Mouse (Mus musculus): ENCODE measurements around the gene Col23a1. TPM values are rescaled to one million over a fixed set of nuclear protein-coding genes. Genes with fewer than 3 reads are reported as not detected.
A peak's percentile ranks its signal among the peaks of the same experiment; 100 is the strongest.

Gene Col23a1
- polyA plus RNA-seq, 1 experiment from 2014 or later: 5.2 TPM

DNA sequence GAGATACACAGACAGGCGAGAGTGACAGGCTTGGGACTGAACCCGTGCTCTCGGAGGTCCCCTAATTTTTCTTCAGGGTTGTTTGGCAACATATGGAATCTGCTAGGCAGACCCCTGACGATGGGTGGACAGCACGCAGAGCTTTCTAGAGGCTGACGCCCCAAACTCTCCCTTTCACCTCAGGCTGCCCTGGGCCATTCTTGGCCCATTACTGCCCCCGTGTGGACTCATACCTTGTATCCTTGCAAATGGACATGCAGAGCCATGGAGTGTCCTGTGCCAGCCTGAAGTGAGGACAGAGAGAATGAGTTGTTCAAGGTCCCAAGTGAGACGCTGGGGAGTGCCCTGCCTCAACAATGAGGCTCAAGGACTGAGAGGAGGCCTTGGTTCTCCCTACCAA, 293.0 kb downstream of the Col23a1 start:
- H3K4me3 ChIP-seq (ENCODE audit: low read depth, low read length): no peak overlapping the region
- no peak overlapping the region for H3K27ac ChIP-seq (ENCODE audit: low read depth, low read length)
- no peaks in the 10 kb centered on the region for H3K9me3 ChIP-seq (ENCODE audit: control insufficient read depth, low read length)
- no peak overlapping the region for H3K9ac ChIP-seq (replicated peaks; ENCODE audit: low read depth, low read length)
- H3K4me1 ChIP-seq (ENCODE audit: control insufficient read depth, insufficient read depth, low read length): peaks cover 17% of the 10 kb centered on the region; the same call in 1 of the 2 replicates
- ATAC-seq (ENCODE audit: low read depth): no peak
- no peak overlapping the region for H3K4me2 ChIP-seq (ENCODE audit: low read depth, low read length)
- peaks cover 3% of the 10 kb centered on the region; the same call in 1 of the 2 replicates for H3K36me3 ChIP-seq (ENCODE audit: control insufficient read depth, insufficient read depth, low read length)
- H3K27me3 ChIP-seq (ENCODE audit: control insufficient read depth, insufficient read depth, low read length): no peaks in the 10 kb centered on the region
- WGBS: 26% methylated on average over 8 of the region's 8 CpGs

DNA sequence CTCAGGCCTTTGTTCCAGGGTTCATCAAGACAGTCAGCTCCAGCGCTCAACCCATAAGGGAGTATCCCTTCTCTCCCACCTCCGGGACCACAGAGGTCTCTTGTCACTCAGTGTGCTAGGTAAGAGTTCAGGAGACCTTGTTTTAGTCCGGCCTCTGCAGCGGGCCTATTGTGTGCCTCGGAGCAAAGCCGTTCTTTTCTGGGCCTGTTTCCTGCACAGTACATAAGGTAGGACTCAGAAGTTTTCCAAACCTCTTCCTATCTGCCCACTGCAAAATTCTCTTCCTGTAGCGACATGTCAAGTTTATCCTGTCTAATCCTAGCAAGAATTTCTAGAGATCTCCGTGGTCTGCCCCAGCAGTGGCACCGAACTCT, 294.3 kb downstream of the Col23a1 start:
- H3K36me3 ChIP-seq (ENCODE audit: control insufficient read depth, insufficient read depth, low read length): peaks cover 12% of the 10 kb centered on the region; the same call in 1 of the 2 replicates
- peak; percentile 21 for ATAC-seq (ENCODE audit: low read depth)
- 15% methylated on average over 9 of the region's 9 CpGs for WGBS

GRCm38 (mm10) chr11:51584431-51585248, 294.9 kb downstream of the Col23a1 start, which contains the start of gene Phykpl:
TSS of gene Phykpl (plus strand) at chr11:51584757.
- peak; percentile 95 for ATAC-seq (ENCODE audit: low read depth)
- Histone ChIP-seq H3K9ac (replicated peaks; ENCODE audit: low read depth, low read length) (peak within 1 kb of the TSS; percentile 71), H3K27ac (ENCODE audit: low read depth, low read length) (peak within 1 kb of the TSS; percentile 83), H3K4me1 (ENCODE audit: control insufficient read depth, insufficient read depth, low read length) (peaks cover 17% of the 10 kb centered on the region; the same call in 1 of the 2 replicates), H3K27me3 (ENCODE audit: control insufficient read depth, insufficient read depth, low read length) (no peaks in the 10 kb centered on the region), H3K4me2 (ENCODE audit: low read depth, low read length) (peak within 1 kb of the TSS; percentile 57), H3K9me3 (ENCODE audit: control insufficient read depth, low read length) (no peaks in the 10 kb centered on the region), H3K36me3 (ENCODE audit: control insufficient read depth, insufficient read depth, low read length) (peaks cover 14% of the 10 kb centered on the region; the same call in 1 of the 2 replicates), H3K4me3 (ENCODE audit: low read depth, low read length) (peak within 1 kb of the TSS; percentile 56)
- WGBS: under 1% methylated on average over 59 of the region's 59 CpGs

More for the DNA sequence above, 294.3 kb downstream of the Col23a1 start:
- H3K4me1 ChIP-seq (ENCODE audit: control insufficient read depth, insufficient read depth, low read length): peaks cover 17% of the 10 kb centered on the region; the same call in 1 of the 2 replicates
- H3K4me2 ChIP-seq (ENCODE audit: low read depth, low read length): peak overlapping the region; percentile 57
- H3K27ac ChIP-seq (ENCODE audit: low read depth, low read length): peak overlapping the region; percentile 83
- peak overlapping the region; percentile 56 for H3K4me3 ChIP-seq (ENCODE audit: low read depth, low read length)
- H3K9me3 ChIP-seq (ENCODE audit: control insufficient read depth, low read length): no peaks in the 10 kb centered on the region
- peak overlapping the region; percentile 71 for H3K9ac ChIP-seq (replicated peaks; ENCODE audit: low read depth, low read length)
- no peaks in the 10 kb centered on the region for H3K27me3 ChIP-seq (ENCODE audit: control insufficient read depth, insufficient read depth, low read length)

GRCm38 (mm10) chr11:51585608-51586252, 296.0 kb downstream of the Col23a1 start:
- no peak for ATAC-seq (ENCODE audit: low read depth)
- 62% methylated on average over 8 of the region's 8 CpGs for WGBS
- Histone ChIP-seq H3K4me1 (ENCODE audit: control insufficient read depth, insufficient read depth, low read length) (peaks cover 17% of the 10 kb centered on the region; the same call in 1 of the 2 replicates), H3K36me3 (ENCODE audit: control insufficient read depth, insufficient read depth, low read length) (peaks cover 14% of the 10 kb centered on the region; the same call in 1 of the 2 replicates), H3K27ac (ENCODE audit: low read depth, low read length) (peak overlapping the region; percentile 81), H3K27me3 (ENCODE audit: control insufficient read depth, insufficient read depth, low read length) (no peaks in the 10 kb centered on the region), H3K9ac (replicated peaks; ENCODE audit: low read depth, low read length) (peak overlapping the region; percentile 71; the same call in 1 of the 2 replicates), H3K4me3 (ENCODE audit: low read depth, low read length) (peak overlapping the region; percentile 56; the same call in 1 of the 2 replicates), H3K9me3 (ENCODE audit: control insufficient read depth, low read length) (no peaks in the 10 kb centered on the region), H3K4me2 (ENCODE audit: low read depth, low read length) (peak overlapping the region; percentile 57)

- Histone ChIP-seq H3K27ac (ENCODE audit: low read depth, low read length) (no peak overlapping the region), H3K36me3 (ENCODE audit: control insufficient read depth, insufficient read depth, low read length) (peaks cover 17% of the 10 kb centered on the region; the same call in 1 of the 2 replicates)
- 94% methylated on average over 13 of the region's 13 CpGs for WGBS
Measured at GRCm38 (mm10) chr11:51586411-51586810, 296.7 kb downstream of the Col23a1 start.

GRCm38 (mm10) chr11:51587059-51587458, 297.3 kb downstream of the Col23a1 start:
- H3K4me1 ChIP-seq (ENCODE audit: control insufficient read depth, insufficient read depth, low read length): peaks cover 17% of the 10 kb centered on the region; the same call in 1 of the 2 replicates
- H3K9me3 ChIP-seq (ENCODE audit: control insufficient read depth, low read length): no peaks in the 10 kb centered on the region
- WGBS: 91% methylated on average over 1 of the region's 1 CpGs
- no peak overlapping the region for H3K4me2 ChIP-seq (ENCODE audit: low read depth, low read length)
- no peak overlapping the region for H3K9ac ChIP-seq (replicated peaks; ENCODE audit: low read depth, low read length)
- peaks cover 21% of the 10 kb centered on the region; the same call in 1 of the 2 replicates for H3K36me3 ChIP-seq (ENCODE audit: control insufficient read depth, insufficient read depth, low read length)
- no peak overlapping the region for H3K27ac ChIP-seq (ENCODE audit: low read depth, low read length)
- ATAC-seq (ENCODE audit: low read depth): no peak
- H3K27me3 ChIP-seq (ENCODE audit: control insufficient read depth, insufficient read depth, low read length): no peaks in the 10 kb centered on the region
- no peak overlapping the region for H3K4me3 ChIP-seq (ENCODE audit: low read depth, low read length)

More at GRCm38 (mm10) chr11:51586411-51586810, 296.7 kb downstream of the Col23a1 start:
- H3K27me3 ChIP-seq (ENCODE audit: control insufficient read depth, insufficient read depth, low read length): no peaks in the 10 kb centered on the region
- peaks cover 17% of the 10 kb centered on the region; the same call in 1 of the 2 replicates for H3K4me1 ChIP-seq (ENCODE audit: control insufficient read depth, insufficient read depth, low read length)
- ATAC-seq (ENCODE audit: low read depth): no peak
- H3K4me3 ChIP-seq (ENCODE audit: low read depth, low read length): no peak overlapping the region
- no peak overlapping the region for H3K9ac ChIP-seq (replicated peaks; ENCODE audit: low read depth, low read length)
- H3K9me3 ChIP-seq (ENCODE audit: control insufficient read depth, low read length): no peaks in the 10 kb centered on the region
- H3K4me2 ChIP-seq (ENCODE audit: low read depth, low read length): no peak overlapping the region

GRCm38 (mm10) chr11:51588833-51589232, 299.1 kb downstream of the Col23a1 start:
- H3K9ac ChIP-seq (replicated peaks; ENCODE audit: low read depth, low read length): no peak overlapping the region
- no peak for ATAC-seq (ENCODE audit: low read depth)
- WGBS: 98% methylated on average over 3 of the region's 3 CpGs
- H3K4me1 ChIP-seq (ENCODE audit: control insufficient read depth, insufficient read depth, low read length): peaks cover 15% of the 10 kb centered on the region; the same call in 1 of the 2 replicates
- H3K27me3 ChIP-seq (ENCODE audit: control insufficient read depth, insufficient read depth, low read length): no peaks in the 10 kb centered on the region
- H3K9me3 ChIP-seq (ENCODE audit: control insufficient read depth, low read length): no peaks in the 10 kb centered on the region
- H3K36me3 ChIP-seq (ENCODE audit: control insufficient read depth, insufficient read depth, low read length): peaks cover 38% of the 10 kb centered on the region
- H3K27ac ChIP-seq (ENCODE audit: low read depth, low read length): no peak overlapping the region
- no peak overlapping the region for H3K4me2 ChIP-seq (ENCODE audit: low read depth, low read length)
- H3K4me3 ChIP-seq (ENCODE audit: low read depth, low read length): no peak overlapping the region

DNA sequence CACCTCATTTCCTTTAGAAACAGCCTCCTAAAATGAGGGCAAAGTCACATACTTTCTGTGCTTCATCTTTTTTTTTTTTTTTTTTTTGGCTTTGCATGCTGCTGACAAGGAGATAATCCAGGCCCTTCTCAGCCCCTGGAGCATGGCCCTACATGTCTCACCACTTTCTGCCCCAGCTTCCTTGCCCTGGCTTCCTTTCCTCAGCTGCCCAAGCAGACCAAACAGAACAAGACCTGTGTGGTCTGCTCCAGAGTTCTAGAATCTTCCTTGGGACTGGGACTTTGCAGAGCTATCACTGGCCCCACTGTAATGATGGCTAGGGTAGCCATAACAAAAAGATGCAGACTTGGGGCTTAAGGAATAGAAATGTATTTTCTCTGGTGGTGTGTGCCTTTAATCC, 300.3 kb downstream of the Col23a1 start:
- Histone ChIP-seq H3K4me3 (ENCODE audit: low read depth, low read length) (no peak overlapping the region), H3K9ac (replicated peaks; ENCODE audit: low read depth, low read length) (no peak overlapping the region), H3K27me3 (ENCODE audit: control insufficient read depth, insufficient read depth, low read length) (no peaks in the 10 kb centered on the region), H3K27ac (ENCODE audit: low read depth, low read length) (no peak overlapping the region), H3K36me3 (ENCODE audit: control insufficient read depth, insufficient read depth, low read length) (peaks cover 45% of the 10 kb centered on the region), H3K4me1 (ENCODE audit: control insufficient read depth, insufficient read depth, low read length) (peaks cover 8% of the 10 kb centered on the region; the same call in 1 of the 2 replicates), H3K9me3 (ENCODE audit: control insufficient read depth, low read length) (no peaks in the 10 kb centered on the region), H3K4me2 (ENCODE audit: low read depth, low read length) (no peak overlapping the region)
- ATAC-seq (ENCODE audit: low read depth): no peak

All from neural tube, embryonic 14.5 days (tissue).